Mouse (Mus musculus) lung, postnatal 4 days (tissue): ENCODE data around the gene Coro1c.
A peak's percentile ranks its signal among the peaks of the same experiment; 100 is the strongest.

Experiments used
- DNase-seq, 2 experiments: peaks; one replicate each; pipeline ENCODE4 v3.0.0; 2021

Gene Coro1c

DNA sequence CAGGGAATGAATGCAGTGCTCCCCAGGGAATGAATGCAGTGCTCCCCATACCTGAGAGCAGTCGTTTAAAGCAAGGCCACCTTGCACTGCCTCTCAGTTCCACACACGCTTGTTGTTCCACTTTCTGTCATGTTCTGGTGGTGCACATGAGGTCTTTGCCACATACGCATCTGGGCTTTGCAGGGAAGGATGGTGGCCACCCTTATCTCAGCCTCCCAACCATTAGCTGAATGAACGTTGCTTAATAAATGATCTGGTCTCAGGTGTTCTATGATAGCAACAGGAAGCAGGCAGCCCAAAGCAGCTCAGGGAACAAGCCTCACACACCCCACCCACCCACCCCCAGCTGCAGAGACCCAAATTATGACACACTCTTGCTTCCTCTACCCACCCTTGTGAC is 16.1 kb upstream of the Coro1c start:
- DNase-seq = no peak

DNA sequence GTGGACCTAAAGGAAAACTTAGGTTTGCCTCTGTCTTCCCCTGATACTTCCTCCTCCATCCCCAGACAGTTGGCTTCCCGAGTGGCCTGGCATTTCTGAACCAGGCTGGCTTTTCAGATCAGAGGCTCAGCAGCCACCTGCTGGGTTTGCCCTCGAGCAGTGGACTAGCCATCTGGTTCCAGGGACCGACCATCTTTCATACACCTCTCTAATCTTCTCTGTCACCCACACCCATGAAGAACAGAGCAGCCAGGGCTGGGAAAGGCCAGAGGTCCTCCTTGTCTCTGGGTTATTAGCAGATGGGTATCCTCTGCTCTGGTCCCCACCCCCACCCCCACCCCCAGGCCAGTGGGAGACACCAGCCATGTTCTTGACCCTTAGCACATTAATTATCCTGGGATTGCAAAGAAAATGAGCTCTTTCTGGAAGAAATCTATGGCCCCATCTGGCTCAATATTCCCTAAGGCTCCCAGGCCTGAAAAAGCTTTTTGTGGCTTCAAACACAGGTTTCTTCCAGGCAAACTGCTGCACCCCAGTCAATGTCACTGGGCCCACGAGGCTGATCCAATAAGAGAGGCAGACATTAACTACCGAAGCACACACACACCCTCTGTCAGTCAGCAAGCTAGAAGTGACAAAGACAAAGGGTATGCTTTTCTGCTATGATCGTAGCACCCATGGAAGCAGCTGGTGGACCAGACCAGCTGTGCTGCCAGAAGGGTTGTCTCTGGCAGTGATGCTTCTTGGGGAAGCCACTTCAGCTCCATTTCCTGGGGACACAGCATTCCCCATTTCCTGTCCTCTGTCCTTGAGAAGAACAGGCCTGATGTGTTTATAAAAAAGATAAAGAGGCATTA is 13.0 kb upstream of the Coro1c start:
- peak in 1 of 2 experiments; percentile 59 for DNase-seq

DNA sequence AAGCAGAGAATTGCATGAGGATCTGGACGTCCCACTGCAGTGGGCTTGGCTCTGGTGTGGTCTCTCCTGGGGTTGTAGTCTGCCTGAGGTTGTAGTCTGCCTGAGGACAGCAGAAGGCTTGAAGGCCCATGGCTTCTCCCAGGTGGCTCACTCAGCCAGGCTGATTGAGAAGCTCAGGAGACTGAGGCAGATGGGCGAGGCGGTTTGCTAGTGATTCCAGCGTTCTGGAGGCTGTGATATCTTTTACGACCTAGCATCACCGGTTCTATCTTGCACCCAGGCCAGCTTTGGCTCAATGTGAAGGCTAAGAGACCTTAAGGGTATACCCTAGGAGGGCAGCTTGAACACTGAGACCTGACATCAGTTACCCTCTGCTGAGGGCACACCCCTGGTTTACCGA is 10.5 kb upstream of the Coro1c start:
- no peak for DNase-seq

DNA sequence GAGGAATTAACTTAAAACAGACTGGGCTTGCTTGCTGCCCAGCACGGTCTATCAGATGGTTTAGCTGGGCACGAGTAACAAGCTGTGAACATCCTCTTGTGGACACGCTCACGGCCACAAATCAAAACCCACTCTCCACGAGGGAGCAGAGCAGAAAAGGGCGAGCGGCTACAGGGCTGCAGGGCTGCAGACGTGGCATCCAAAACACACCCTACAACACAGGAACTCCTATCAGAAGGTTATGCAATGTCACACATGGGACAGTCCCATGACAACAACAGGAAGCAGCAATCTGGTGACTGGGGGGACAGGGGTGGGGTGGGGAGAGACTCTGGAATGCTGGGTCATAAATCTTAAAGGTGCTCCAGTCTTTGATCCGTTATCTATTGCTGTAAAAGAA is 10.1 kb upstream of the Coro1c start:
- peak; percentile 51 to 55 for DNase-seq

DNA sequence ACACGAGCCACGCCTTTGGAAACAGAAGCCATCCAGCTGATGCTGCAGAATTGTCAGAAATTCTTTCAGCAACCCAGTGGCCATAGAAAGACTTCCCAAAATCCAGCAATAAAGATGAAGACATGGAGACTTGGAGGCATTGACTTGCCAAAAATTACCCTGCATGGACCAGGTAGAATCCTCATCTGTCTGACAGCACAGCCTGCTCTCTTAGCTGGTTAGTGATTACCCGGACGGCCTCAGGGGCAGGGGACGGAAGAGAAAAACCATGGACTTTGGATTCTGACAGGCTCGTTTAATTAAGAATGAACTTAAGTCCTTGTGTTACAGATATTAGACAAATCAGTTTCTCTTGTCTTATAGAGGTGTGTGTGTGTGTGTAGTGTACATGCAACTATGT is 2.1 kb upstream of the Coro1c start:
- no peak for DNase-seq

DNA sequence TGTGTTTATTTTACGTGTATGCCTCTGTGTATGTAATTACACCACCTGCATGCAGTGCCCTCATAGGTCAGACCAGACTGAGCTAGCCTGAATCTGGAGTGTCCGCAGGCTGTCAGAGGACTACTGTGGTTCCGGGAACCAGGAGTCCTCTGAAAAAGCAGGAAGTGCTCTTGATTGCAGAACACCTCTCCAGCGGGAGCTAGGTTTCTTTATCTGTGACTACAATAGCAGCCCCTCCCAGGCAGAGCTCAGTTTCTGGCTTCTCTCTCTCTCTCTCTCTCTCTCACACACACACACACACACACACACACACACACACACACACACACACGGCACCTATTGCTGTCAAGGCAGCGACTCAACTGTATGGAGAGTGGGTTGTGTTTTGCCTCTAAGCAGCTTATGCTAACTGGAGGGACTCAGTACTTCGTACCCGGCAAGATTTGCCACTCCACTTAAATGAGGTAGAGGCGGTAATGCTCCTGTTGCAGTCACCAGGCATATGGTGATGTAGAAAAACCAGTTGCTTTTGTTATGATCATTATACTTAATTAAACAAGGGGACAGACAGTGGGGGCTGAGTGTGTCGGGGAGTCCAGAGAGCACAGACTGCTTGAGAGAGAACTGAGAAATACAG is 1.6 kb upstream of the Coro1c start:
- DNase-seq = no peak

DNA sequence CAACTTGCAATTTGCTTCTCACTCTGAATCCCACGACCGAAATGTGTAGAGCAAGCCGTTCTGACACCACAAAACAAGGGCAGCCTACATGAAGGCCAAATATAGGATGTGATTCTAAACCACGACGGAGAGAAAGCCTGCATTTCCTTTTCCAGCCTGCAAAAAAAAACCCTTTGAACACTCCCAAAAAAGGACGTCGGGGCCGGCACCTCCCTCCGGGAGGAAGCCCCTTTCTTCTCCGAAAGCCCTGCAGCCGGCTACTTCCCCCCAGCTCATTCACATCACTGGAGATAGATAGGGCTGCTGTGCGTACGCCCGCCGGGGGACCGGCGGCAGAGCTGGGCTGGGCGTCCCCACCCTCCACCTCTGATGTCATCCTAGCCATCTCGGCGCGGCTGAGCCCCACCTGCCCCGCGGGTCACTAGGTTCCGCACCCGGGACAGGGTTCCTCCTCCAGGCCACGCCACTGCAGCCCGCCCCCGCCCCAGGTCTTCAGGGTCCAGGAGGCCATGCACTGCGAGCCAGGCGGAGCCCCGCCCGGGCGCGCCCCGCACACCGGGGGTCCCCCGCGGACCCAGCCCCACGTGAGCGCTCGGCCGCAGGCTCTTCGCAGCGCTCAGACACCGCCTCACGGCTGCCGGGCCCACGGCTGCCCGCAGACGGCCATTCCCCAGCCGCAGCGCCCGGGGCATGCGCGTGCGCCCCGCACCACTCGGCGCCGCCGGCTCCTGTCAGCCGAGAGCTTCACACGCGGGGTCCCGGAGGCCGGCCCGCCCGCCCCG is 581 bp downstream of the Coro1c start:
- peak; percentile 83 to 87 for DNase-seq

DNA sequence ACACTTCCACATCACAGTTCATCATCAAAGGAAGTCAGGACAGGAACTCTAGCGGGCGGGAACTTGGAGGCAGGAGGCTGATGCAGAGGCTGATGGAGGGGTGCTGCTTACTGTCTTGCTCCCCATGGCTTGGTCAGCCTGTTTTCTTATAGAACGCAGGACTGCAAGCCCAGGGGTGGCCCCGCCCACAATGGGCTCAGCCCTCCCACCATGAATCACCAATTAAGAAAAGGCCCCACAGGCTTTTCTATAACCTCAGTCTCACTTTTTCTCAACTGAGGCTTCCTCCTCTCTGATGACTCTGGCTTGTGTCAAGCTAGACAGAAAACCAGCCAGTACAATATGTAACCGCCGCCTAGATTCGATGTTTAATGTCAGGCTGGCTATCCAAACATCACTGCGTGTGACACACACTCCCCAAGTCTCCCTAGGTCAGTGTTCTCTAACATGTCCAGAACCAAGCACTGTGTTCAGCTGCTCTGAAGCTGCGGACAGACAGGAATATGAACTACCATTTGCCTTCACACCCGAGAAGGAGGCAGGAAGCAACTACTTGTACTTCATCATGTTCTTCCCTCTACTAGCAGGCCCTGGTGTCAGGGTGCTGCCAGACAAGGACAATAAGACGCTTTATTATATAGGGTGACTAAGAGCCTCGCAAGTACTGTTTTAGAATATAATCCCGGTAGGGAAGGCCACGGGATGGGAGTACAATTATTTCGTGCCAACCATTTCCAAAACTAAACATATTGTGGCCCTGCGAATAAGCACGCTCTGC is 1.4 kb downstream of the Coro1c start:
- peak; percentile 65 to 70 for DNase-seq

DNA sequence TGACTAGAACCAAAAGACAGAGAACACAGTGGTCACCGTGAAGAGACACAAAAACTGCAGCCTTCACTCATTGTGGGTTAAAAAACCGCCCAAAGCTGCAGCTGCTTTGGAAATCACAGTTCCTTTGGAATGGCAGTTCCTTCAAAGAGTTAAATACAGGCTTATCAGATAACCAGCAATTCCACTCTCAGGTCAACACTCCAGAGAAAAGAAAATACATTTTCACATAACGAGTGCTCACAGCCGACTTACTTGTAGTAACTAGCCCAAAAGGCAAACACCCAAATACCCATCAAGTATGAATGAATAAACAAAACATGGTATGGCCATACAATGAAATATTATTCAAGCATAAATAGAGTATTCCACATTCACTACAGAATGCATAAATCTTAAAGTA is 3.6 kb downstream of the Coro1c start:
- DNase-seq = no peak

DNA sequence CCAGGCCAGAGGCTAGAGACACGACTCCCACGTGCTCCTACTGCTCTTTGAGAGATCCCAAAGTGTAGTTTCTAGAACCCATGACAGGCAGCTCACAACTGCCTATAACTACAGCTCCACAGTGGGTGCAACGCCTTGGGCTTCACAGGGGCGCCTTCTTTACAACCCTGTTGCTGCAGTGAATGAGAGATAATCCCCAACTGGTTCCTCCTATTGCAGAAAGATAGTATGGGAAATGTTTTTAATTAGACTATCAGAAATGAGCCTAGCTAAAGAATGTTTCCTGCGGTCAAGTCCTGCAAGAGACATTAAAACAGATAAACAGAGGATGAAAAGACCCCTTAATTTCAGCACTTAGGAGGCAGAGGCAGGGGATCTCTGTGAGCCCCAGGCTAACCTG is 5.6 kb downstream of the Coro1c start:
- DNase-seq = no peak

DNA sequence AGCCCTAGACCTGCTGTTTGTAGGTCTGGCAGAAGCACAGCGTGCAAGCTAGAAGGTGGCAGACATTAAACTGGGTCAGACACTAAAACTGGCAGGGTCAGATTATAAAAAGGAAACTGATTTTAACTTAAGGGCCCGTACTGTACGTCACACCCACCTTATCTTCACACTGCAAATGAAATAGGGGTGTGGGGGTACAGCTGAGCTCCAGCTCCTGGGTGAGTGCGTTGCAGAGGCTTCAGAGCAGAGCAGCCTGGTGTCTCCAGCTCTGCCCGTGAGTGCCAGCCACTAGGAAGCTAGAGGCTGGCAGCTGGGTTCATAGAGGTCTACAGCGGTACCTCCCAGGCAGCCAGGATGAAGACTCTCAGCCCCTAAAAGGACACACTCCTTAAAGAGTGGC is 6.5 kb downstream of the Coro1c start:
- no peak for DNase-seq

DNA sequence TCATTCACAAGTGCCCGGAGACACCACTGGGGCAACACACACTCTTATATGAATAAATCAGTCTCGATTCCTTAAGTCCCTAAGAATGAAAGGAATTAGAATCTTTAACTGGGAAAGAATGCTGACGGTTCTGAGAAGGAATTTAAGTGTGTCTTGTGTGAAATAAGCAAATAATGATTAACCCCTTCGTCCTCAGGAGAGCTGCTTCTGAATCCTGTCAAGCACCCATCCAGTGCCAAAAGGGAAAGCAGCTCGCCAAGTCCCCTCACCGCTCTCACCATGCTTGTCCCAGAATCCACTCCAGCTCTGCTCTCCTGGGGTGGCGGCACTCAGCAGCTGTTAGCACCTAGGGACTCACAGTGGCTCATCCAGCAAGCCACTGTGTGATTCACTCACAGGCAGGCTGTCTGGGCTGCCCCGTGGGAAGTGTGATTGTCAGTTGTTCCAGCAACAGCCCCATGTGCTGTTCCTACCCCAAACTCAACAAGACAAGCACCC is 7.4 kb downstream of the Coro1c start:
- peak; percentile 65 to 84 for DNase-seq

DNA sequence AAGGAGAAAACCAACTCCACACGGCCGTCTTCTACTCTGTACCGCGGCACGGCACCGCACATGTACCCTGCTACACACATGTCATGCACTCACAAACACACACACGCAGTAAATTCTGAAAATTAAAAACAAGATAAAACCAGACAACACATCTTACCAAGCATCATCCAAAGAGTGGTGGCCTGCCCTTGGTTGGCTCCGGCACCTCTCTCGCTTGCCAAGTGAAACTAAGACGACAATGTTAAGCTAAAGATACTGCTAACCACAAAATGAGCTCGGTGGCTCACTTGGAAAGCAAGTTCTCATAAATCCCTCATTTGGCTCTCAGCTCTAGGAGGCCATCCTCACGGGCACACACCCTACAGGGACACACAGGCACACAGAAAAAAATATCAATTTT is 9.0 kb downstream of the Coro1c start:
- no peak for DNase-seq

DNA sequence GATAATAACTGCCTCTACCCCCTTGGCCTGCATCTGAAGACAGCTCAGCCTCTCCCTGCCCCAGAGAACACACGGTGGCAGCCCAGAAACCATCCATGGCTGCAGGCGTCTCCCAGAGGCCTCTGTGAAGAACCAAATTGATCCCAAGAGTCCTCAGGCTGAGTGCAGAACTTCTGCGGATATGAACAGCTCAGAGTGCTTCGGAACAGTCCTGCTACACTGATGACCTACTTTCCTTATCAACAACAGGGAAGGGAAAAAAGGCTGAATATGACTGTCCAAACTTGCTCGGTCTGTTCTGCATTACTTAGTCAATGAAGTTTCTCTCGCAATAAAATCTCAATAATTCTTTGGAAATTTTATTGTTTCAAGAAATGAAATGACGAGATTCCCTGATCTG is 16.6 kb downstream of the Coro1c start:
- DNase-seq = no peak

DNA sequence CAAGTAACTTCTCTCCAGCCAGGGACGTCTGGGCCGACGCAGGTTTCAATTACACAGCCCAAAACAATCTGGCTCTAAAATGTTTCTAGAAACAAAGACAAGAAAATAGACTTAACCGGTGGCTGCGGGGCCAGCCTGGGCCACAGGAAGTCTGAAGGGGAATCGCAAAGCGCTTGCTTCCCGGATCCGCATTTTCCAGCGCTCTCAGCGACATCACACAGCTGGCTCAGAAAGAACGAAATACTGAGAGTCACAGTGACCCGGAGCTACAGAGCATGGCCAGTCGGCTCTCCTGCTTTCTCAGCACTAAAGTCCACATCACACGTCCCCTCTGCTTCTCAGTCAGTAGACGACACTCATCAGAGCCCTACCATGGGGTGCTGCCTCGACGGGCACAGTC is 17.7 kb downstream of the Coro1c start:
- DNase-seq = peak in 1 of 2 experiments; percentile 64

DNA sequence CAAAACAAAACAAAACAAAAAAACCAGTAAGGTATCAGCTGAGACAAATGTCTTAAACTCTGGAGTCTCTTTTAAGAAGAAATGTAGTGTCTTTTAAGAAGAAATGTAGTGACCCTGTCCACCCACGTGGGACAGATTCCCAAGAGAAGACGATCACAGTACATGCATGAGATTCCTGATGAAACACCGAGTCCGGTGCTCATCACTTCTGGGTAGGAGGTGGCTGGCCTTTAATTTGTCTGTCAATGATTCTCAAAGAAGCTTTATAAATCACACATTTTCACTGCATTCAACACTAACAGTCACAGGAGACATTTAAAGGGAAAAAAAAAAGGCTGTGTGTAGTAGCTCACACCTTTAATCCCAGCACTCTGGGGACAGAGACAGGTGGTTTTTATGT is 18.6 kb downstream of the Coro1c start:
- no peak for DNase-seq

DNA sequence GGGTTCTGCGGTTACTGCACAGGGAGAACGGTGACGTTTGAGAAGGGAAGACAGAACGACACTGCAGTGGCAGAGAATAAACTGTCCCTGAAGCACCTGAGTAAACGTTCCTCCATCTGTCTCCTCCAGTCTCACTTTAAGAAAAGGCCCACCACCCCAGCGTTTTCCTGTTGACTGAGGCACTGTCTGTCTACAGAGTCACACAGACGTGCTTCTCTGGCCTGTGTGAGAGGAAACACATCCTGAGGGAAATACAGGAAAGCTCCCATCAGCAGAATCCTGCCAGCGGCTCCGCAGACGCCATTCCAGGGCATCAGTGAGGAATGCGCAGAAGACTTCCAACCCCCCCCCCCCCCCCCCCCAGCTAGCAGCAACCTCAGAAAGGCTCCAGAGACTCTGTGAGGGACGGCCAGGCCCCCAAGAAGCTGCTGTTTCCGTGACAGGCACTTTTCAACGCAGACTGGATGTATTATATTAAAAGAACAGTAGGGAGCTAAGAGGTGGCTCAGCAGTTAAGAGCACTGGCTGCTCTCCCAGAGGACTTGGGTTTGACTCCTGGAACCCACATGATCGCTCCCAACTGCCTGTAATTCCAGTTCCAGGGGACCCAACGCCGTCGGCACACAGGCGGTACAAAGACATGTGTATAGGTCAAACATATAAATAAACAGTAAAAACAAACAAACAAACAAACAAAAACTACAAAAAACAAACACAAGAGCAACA is 19.2 kb downstream of the Coro1c start:
- DNase-seq = peak; percentile 51 to 80

DNA sequence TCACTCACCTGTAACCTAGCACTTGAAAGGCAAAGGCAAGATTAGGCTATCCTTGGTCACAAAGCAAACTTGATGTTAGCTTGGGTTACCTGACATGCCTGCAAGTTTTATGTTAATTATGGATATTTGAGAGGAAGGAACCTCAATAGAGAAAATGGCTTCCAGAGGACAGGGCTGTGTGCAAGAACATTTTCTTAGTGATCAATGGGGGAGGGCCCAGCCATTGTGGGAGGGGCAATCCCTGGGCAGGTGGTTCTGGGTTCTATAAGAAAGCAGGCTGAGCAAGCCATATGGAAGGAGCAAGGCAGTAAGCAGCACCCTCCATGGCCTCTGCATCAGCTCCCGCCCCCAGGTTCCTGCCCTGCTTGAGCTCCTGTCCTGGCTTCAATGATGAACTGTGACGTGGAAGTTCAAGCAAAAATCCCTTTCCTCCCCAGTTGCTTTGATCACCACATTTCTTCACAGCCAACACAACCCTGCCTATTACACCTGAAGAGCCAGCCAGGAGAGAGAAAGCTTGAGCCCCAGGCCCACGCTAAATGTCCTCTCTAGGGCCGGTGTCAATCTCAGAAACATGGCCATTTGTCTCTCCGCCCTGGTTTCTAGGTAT is 20.3 kb downstream of the Coro1c start:
- DNase-seq = no peak

DNA sequence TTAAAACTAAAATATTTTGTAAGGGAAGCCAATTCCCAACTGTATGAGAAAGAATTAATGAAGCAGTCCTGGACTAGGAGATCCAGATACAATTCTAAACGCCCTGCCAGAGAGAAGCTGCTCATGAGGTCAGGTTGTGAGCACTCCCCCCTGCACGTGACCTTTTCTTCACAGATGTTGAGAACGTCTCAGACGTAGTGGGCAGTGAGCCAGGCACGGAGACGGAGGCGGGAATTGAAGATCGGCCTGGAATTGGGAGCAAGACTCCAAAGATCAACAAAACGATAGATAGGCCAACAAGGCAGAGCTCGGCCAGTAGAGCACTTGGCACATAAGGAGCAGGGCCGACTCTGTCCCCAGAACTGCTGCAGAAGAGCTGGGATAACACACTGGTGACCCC is 21.4 kb downstream of the Coro1c start:
- peak; percentile 58 to 76 for DNase-seq

DNA sequence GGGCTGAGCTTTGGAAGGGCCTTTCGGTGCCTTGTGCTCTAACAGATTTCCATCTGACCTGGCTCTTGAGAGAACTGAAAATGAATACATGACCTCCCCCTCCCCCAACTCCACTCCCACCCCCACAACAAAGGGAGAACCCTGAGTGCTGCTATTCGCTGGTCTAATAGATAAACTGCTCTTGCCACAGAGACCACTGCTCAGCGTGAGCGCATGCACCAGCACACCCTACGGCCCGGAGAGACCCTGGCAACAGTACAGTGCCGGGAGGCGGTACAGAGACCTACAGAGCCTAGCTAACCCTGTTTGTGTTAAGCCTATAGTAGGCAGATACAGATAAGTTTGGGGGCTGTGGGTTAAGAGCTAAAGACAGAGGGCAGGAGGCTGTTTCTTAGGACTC is 22.9 kb downstream of the Coro1c start:
- DNase-seq = no peak

DNA sequence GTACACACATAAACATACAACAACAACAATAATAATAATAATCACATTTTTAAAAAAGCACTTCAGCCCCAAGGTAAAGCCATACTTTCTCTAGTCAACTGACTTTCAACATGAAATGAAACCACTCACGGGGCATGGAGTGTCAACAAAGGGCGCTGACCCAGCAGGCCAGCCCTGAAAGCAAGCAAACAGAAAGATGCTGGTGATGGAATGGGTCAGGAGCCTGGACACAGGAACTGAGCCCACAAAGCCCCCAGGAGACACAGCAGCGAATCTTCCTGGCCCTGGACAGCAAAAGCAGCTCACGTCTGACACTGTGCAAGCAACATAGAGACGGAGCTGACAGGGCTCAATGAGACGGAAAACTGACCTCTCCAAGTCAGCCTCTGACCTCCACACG is 23.8 kb downstream of the Coro1c start:
- no peak for DNase-seq

DNA sequence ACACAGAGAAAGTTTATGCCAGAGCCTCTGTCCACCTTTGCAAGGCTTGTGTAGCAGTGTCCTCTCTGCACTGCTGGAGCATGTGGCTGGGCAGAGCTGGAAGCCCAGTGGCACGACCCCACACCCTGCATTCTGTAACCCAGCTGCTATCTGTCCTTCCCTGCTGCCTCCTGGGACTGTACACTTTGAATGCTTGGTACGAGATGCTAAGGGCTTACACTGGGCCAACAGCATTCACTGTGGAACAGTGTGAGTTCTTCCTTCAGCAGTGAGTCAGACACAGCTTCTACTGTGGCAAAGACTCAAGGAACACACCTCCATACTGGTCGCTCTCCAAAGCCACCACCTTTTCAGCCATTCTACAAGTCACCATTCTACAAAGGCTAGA is 25.2 kb downstream of the Coro1c start:
- DNase-seq = no peak
